Comparison of ENCODE assay signal across 8 mouse cellular contexts in the genomic region with DNA sequence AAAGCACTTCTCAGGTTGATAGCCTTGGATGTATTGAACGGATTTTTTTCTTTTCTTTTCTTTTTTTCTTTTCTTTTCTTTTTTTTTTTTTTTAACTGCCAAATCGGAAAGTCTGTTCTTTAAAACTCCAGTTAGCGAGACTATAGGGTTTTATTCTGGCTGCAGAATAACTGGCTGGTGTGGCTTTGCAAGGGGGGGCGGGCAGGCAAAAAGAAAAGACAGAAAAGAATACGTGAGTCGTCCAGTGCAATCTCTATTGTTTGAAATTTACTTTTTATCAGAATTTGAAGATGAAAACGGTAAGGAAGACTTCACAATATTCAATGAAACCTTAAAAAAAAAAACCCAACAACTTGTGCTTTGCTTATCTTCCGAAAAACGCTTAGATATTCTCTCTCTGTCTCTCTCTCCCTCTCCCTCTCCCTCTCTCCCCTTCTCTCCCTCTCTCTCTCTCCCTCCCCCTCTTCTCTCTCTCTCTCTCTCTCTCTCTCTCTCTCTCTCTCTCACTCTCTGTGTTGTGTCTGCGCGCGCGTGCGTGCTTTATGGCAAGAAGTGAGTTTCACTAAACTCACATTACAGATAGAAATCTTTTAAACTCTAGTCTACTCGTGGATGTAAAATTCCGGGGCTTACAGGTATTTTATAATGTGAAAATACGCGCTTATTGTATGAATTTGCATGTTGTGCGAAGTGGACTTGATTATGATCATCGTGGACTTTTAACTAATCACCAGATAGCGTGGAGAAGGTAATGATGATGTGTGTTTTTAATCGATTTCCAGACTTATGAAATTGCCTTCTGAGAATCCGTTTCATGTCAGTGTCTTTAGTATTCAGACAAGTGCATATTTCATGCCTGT. TPM values are rescaled to one million over a fixed set of nuclear protein-coding genes. Genes with fewer than 3 reads are reported as not detected.
DNase-seq lines count a peak whose midpoint lies in the region; ATAC-seq and TF ChIP-seq lines count a peak whose summit lies in the region.

A gene (plus strand): TSS at position 470 of the 860 bp plus-strand sequence.

- peak within 1 kb of the TSS; percentile 91 for H3K27ac ChIP-seq in liver, postnatal 0 days (ENCODE audit: low read depth)

- peak within 1 kb of the TSS; percentile 58 for H3K4me3 ChIP-seq in liver, postnatal 0 days (ENCODE audit: low read depth, low read length)

- peak within 1 kb of the TSS; percentile 85 for H3K4me2 ChIP-seq in liver, postnatal 0 days (ENCODE audit: low read depth, low read length)

- H3K36me3 ChIP-seq in liver, postnatal 0 days (replicated peaks; ENCODE audit: insufficient read depth, low read length): no peaks in the 10 kb centered on the region

- H3K27me3 ChIP-seq in liver, postnatal 0 days (ENCODE audit: insufficient read depth, low read length): no peaks in the 10 kb centered on the region

- H3K9ac ChIP-seq in liver, postnatal 0 days (replicated peaks): peak within 1 kb of the TSS; percentile 53

- under 1% methylated on average over 23 of the region's 23 CpGs for WGBS in liver, postnatal 0 days (ENCODE audit: insufficient replicate concordance)

- no peak for ATAC-seq in activated CD4-positive, CD25-positive, alpha-beta regulatory T cell, adult 4 months
- ATAC-seq in inflammation-experienced regulatory T-cells, adult 6 months: no peak
- ATAC-seq in liver, postnatal 0 days: no peak

- TF ChIP-seq EP300 in liver, postnatal 0 days (IDR thresholded peaks at IDR 0.05; ENCODE audit: low read depth): no peak

- DNase-seq in left cerebral cortex, postnatal 25 days (ENCODE audit: low spot score in 2 of 2): peak; percentile 11 to 29
- no peak for DNase-seq in left cerebral cortex, adult 8-10 months (ENCODE audit: low spot score in 2 of 2)
- peak; percentile 33 for DNase-seq in fibroblast of lung, adult 2 months (ENCODE audit: low read depth)
- peak; percentile 22 for DNase-seq in liver, postnatal 0 days
- DNase-seq in retina, postnatal 1 day: peak; percentile 66
- DNase-seq in layer of hippocampus, postnatal 36 days: no peak

- no peak for TF ChIP-seq CTCF in liver, postnatal 0 days (IDR thresholded peaks at IDR 0.05; ENCODE audit: low read depth)

- no peaks in the 10 kb centered on the region; the same call in 1 of the 2 replicates for H3K4me1 ChIP-seq in liver, postnatal 0 days (ENCODE audit: insufficient read depth)

- no peaks in the 10 kb centered on the region for H3K9me3 ChIP-seq in liver, postnatal 0 days (ENCODE audit: low read length)

- intact Hi-C loops in left cerebral cortex, postnatal 25 days (cut with DNase I): loop anchor here (2.0 kb wide), 1 partner anchor 231 kb away; no protein-coding TSS in a partner anchor

RNA-seq across cellular contexts. Expression of the gene that starts here (rescaled TPM):
- total RNA-seq in left cerebral cortex, postnatal 25 days (2021): 1 to 10 TPM; 3.1 to 4.4 TPM
- total RNA-seq in left cerebral cortex, adult 8-10 months (2022): 1 to 10 TPM; 4.7 to 6.2 (median 5.8) TPM
- polyA plus RNA-seq in activated CD4-positive, CD25-positive, alpha-beta regulatory T cell, adult 4 months (2017; shearing (Covaris generic)): 10 to 100 TPM; 16.3 to 19.1 TPM
- polyA plus RNA-seq in inflammation-experienced regulatory T-cells, adult 6 months (2017; shearing (Covaris generic)): 10 to 100 TPM; 11.9 to 30.5 (median 25.5) TPM
- 0.27 and 0.32 TPM in 2 replicates for polyA plus RNA-seq in liver, postnatal 0 days (2015; fragmentation: Nextera tagmentation; extraction: Ambion mirVana)
- total RNA-seq in layer of hippocampus, postnatal 36 days (2021): 1 to 10 TPM; 4.8 to 5.8 TPM

Comparison
In these comparisons a context has a peak if more than half of its experiments do, and no peak if none do; other contexts are left out.
1. DNase-seq: peak in left cerebral cortex, postnatal 25 days (2 of 2), fibroblast of lung, adult 2 months (single experiment) and retina, postnatal 1 day (single experiment); none in left cerebral cortex, adult 8-10 months (0 of 2) and layer of hippocampus, postnatal 36 days (0 of 2).
2. Peak in DNase-seq, H3K4me3 ChIP-seq, H3K27ac ChIP-seq, H3K9ac ChIP-seq and H3K4me2 ChIP-seq in liver, postnatal 0 days; RNA of the gene not detected or under 1 TPM.